Mouse (Mus musculus) pancreas, adult 10 weeks (tissue): Measurements from ENCODE around the gene Padi4. TPM values are rescaled to one million over a fixed set of nuclear protein-coding genes. Genes with fewer than 3 reads are reported as not detected.

Experiments used
- polyA plus RNA-seq: library from polyadenylated mRNA; stranded (reverse); fragments of 350-450 nt; fragmentation: Illumina TruSeq; extraction: RNeasy Lipid Tissue Mini Kit (QIAGEN cat#74804); gene quantifications from one replicate; pipeline ENCODE4 v1.2.3, GENCODE M21; 2015; ENCODE audit warnings: low read depth, low replicate concordance; ENCODE audit not compliant: insufficient read depth

Gene Padi4
- 1.5 TPM for polyA plus RNA-seq

DNA sequence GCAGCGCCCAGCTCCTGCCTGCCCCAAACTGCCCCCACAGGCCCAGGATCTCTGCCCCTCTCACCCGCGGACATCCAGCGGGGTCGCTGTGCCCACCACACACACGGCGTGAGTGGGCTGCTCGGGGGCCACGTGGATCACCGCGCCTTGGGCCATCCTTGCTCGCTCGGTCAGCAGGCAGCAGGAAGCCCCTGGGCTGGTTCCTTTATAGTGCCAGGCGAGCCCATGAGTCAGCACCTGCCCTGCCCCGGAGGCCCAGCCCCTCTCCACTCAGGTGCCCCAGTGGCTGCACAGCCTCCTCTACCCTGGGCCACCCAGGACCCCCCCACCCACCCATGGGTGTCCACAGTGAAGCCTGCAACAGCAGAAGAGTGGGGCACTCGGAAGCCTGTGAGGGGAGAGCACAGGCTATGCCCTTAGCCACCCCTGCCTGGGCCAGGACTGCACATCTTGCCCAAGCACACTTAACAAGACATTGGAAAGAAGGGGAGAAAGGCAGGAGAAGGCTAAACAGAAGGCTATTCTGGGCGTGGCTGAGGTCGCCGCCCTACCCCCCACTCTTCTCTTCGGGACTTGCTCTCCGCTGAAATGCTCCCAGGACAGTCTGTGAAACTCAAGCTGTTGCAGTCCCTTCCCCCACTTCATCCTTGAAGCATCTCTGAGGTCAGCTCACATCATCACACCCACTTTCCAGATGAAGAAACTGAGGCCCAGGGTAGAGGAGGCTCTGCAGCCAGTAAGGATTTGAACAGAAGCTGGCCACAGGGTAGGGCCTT is at the start of gene Padi4:
Padi4 (minus strand) TSS at position 212 of the 776 bp plus-strand sequence.

DNA sequence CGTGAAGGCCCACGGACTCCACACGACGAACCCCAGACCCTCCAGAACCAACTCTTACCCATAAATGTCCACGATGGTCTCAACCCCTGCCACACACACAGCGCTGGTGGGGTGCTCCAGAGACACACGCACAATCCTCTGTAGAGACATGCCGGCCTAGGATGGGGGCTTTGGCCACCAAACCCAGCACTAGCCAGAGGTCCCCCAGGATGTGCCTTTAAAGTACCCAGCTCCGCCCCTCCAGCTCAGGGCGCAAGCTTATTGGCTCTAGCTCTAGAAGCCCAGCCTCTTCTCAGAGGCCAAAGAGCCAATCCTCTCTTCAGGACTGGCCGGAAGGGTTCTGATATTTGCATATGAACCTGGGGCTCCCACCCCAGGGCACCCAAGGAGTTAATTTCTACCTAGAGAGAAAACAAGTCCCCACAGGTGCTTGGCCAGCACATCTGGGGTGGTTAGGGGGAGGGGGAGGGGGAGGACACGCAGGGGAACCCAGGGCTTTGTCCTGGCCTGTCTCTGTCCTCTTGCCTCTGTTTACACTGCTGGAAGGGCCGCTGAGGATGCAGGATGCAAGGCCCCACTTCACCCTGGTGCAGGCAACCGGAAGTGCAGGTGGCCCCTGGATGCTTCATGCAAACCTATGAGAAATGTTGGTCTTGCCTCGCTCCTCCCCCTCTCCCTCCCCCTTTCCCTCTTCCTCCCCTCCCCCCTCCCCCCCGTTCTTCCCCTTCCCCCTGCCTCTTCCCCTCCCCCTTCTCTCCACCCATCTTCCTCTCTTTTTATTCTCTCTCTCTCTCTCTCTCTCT is 36.6 kb upstream of the Padi4 start, which contains the start of gene Padi3:
Padi3 (minus strand) TSS at position 191 of the 803 bp plus-strand sequence.

DNA sequence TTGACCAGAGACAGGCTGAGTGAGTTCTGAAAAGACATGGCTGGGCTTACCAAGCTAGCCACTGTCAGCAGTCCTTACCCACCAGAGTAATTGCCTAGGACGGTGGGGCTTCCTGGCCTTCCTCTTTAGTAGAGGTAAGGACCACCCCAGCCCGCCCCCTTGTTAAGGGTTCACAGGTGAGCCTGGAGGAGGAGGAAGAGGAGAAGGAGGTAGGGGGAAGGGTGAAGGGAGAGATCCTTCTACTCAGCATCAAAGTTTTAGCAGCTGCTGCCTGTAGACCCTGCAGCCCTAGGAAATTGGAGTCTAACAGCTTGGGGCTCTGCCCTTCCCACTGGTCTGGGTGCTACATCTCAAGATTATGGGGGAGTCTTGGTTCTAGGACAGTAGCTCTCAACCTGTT is 31.5 kb downstream of the Padi4 start, which contains the start of gene Padi6:
Padi6 (minus strand) TSS at position 101 of the 400 bp plus-strand sequence.

DNA sequence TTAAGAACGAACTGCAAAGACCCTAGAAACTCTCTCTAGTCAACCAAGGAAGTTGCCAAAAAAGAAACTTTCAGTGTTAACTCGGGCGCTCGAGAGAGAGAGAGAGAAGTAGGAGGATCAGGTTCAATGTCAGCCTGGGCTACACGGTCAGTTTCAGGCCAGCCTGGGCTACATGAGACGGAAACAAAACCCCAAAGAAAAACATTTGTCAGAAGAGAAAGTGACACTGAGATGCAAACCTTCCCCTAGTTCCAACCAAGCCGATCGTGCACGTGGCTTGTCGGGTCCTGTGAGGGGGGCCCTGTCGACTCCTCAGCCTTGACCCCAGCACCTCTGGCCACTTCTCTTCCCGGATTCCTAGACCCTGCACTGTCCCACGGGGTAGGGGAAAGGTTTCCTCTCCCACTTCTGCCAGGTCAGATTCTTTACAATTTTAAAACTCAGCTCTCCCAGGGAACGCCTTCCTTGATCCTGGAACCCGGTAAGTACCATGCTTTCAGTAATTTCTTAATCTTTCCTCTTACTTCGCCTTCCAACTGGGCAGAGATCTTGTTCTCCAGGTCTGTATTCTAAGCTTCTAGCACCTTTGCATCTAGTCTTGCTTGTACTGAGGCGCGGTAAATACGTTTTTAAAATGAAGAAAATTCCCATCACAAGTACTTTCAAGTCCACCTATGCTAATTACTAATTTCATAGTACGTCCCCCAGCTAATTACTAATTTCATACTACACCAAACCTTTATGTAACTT is 73.6 kb downstream of the Padi4 start, which contains the start of gene Rcc2:
Rcc2 (plus strand) TSS at position 273 of the 750 bp plus-strand sequence.

Other genes with a start within 250 kb of the Padi4 start
- 9.0 TPM for gene Arhgef10l, start 108.2 kb downstream of the Padi4 start, polyA plus RNA-seq
- 16.4 TPM for gene Rcc2, start 73.7 kb downstream of the Padi4 start, polyA plus RNA-seq
- not detected for gene Padi6, start 31.6 kb downstream of the Padi4 start, polyA plus RNA-seq
- gene Padi3, start 36.4 kb upstream of the Padi4 start, polyA plus RNA-seq, result not detected
- gene Padi1, start 71.5 kb upstream of the Padi4 start, polyA plus RNA-seq, result not detected
- 3.6 TPM for gene Padi2, start 132.1 kb upstream of the Padi4 start, polyA plus RNA-seq
- gene Sdhb, start 187.0 kb upstream of the Padi4 start, polyA plus RNA-seq, result 36.6 TPM
- 37.3 TPM for gene Atp13a2, start 212.6 kb upstream of the Padi4 start, polyA plus RNA-seq
- gene Mfap2, start 236.2 kb upstream of the Padi4 start, polyA plus RNA-seq, result 9.6 TPM